In genomic region chr16:39058869-39059268, GRCm38 (mm10) we compare ENCODE assay signal across 24 mouse cellular contexts.
"Had no signal": no experiment of that assay in that cellular context is flagged by ENCODE, and none has a peak within 500 bp of the region (broad histone marks: within the 10 kb centered on the region; RNA-seq: fewer than 3 reads in every experiment).

No protein-coding gene starts in this region.

- DNase-seq: gastrocnemius, postnatal 14 days; gastrocnemius, postnatal 36 days; heart, adult 18-20 months; heart, postnatal 10 days; heart, postnatal 36 days; kidney, adult 11 months; kidney, adult 2 months; kidney, adult 9 months; kidney, postnatal 14 days; kidney, postnatal 36 days; layer of hippocampus, adult 9-11 months; layer of hippocampus, postnatal 36 days; left cerebral cortex, postnatal 4 days had no signal

- H3K4me1 ChIP-seq: hindbrain, embryonic 13.5 days; hindbrain, embryonic 15.5 days; limb, embryonic 15.5 days; liver, embryonic 12.5 days had no signal

- H3K9me3 ChIP-seq: heart, embryonic 10.5 days; hindbrain, embryonic 13.5 days; hindbrain, embryonic 15.5 days; kidney, embryonic 15.5 days; limb, embryonic 13.5 days; limb, embryonic 15.5 days; liver, embryonic 12.5 days had no signal

- H3K27me3 ChIP-seq: heart, embryonic 12.5 days; hindbrain, embryonic 13.5 days; hindbrain, embryonic 15.5 days; liver, embryonic 12.5 days had no signal

- H3K9ac ChIP-seq: heart, embryonic 12.5 days; hindbrain, embryonic 13.5 days; hindbrain, embryonic 15.5 days; kidney, embryonic 15.5 days; limb, embryonic 13.5 days; limb, embryonic 15.5 days; liver, embryonic 12.5 days; liver, embryonic 14.5 days had no signal

- H3K4me3 ChIP-seq: heart, embryonic 10.5 days; heart, embryonic 12.5 days; hindbrain, embryonic 13.5 days; hindbrain, embryonic 15.5 days; kidney, embryonic 15.5 days; limb, embryonic 13.5 days; limb, embryonic 15.5 days; liver, embryonic 12.5 days had no signal

- H3K27ac ChIP-seq: heart, embryonic 10.5 days; hindbrain, embryonic 13.5 days; hindbrain, embryonic 15.5 days; hindbrain, postnatal 0 days; kidney, embryonic 15.5 days; kidney, postnatal 0 days; limb, embryonic 13.5 days; limb, embryonic 15.5 days; liver, embryonic 12.5 days; liver, embryonic 14.5 days had no signal

- H3K36me3 ChIP-seq: heart, embryonic 10.5 days; heart, embryonic 12.5 days; hindbrain, embryonic 13.5 days; hindbrain, embryonic 15.5 days; kidney, embryonic 15.5 days; limb, embryonic 13.5 days; limb, embryonic 15.5 days; liver, embryonic 12.5 days had no signal
